Mouse (Mus musculus) lung, postnatal 0 days (tissue): ENCODE results near the gene Sdc4. TPM values are rescaled to one million over a fixed set of nuclear protein-coding genes. Genes with fewer than 3 reads are reported as not detected.

Experiments
- ATAC-seq: fragments of 200-750 bp; cut with Nextera tagmentation; 2 replicates; pipeline ENCODE4 v1.8.0; 2017; ENCODE audit warnings: moderate library complexity
- DNase-seq: peaks from one replicate; pipeline ENCODE4 v3.0.0-alpha.2; 2016; ENCODE audit warnings: low spot score
- H3K27ac ChIP-seq: fragments of 300-500 bp; sonication (generic); 2 replicates; pipeline ENCODE4 v1.5.1; 2014; ENCODE audit warnings: antibody characterized with exemption, mild to moderate bottlenecking, low read length, mixed read lengths
- H3K27me3 ChIP-seq: fragments of 300-500 bp; sonication (generic); replicated peaks from 2 replicates; pipeline ENCODE4 v1.6.1; 2014; ENCODE audit warnings: low read length, mixed read lengths; ENCODE audit not compliant: insufficient read depth
- H3K36me3 ChIP-seq: fragments of 300-500 bp; sonication (generic); 2 replicates; pipeline ENCODE4 v1.6.1; 2014; ENCODE audit warnings: low read length, mixed read lengths; ENCODE audit not compliant: insufficient read depth
- H3K4me1 ChIP-seq: fragments of 300-500 bp; sonication (generic); 2 replicates; pipeline ENCODE4 v1.6.1; 2014; ENCODE audit warnings: antibody characterized with exemption, low read depth, low read length, mixed read lengths; ENCODE audit not compliant: insufficient read depth
- H3K4me2 ChIP-seq: fragments of 300-500 bp; sonication (generic); replicated peaks from 2 replicates; pipeline ENCODE4 v1.6.1; 2014; ENCODE audit warnings: low read depth, mild to moderate bottlenecking, low read length, moderate library complexity, mixed read lengths
- H3K4me3 ChIP-seq: fragments of 300-500 bp; sonication (generic); 2 replicates; pipeline ENCODE4 v1.5.1; 2014; ENCODE audit warnings: low read depth, low read length
- H3K9ac ChIP-seq: fragments of 300-500 bp; sonication (generic); replicated peaks from 2 replicates; pipeline ENCODE4 v1.6.1; 2014; ENCODE audit warnings: low read depth, mild to moderate bottlenecking
- H3K9me3 ChIP-seq: fragments of 300-500 bp; sonication (generic); 2 replicates; pipeline ENCODE4 v1.6.1; 2016; ENCODE audit warnings: low read length, mixed read lengths
- CTCF ChIP-seq: IDR thresholded peaks from 2 replicates; pipeline ENCODE4 v1.5.1; 2016; ENCODE audit warnings: antibody characterized with exemption, mild to moderate bottlenecking
- EP300 ChIP-seq: IDR thresholded peaks from 2 replicates; pipeline ENCODE4 v1.6.1; 2016; ENCODE audit warnings: antibody characterized with exemption, mild to moderate bottlenecking, control low read depth
- WGBS: fragments of 180-500 bp; shearing (Covaris S2); extraction: QIAGEN DNeasy Blood & Tissue Kit; methylation state at CpG from one replicate; pipeline ENCODE4 v1.1.7; 2014; 5-methylcytosine and 5-hydroxymethylcytosine counted together
- polyA plus RNA-seq: library from polyadenylated mRNA; unstranded; fragments of >200 nt; fragmentation: Nextera tagmentation; extraction: Ambion mirVana; gene quantifications from 2 replicates; pipeline ENCODE4 v1.2.1, GENCODE M21; 2015

Gene Sdc4
- polyA plus RNA-seq, 1 experiment from 2014 or later = 217 TPM

DNA sequence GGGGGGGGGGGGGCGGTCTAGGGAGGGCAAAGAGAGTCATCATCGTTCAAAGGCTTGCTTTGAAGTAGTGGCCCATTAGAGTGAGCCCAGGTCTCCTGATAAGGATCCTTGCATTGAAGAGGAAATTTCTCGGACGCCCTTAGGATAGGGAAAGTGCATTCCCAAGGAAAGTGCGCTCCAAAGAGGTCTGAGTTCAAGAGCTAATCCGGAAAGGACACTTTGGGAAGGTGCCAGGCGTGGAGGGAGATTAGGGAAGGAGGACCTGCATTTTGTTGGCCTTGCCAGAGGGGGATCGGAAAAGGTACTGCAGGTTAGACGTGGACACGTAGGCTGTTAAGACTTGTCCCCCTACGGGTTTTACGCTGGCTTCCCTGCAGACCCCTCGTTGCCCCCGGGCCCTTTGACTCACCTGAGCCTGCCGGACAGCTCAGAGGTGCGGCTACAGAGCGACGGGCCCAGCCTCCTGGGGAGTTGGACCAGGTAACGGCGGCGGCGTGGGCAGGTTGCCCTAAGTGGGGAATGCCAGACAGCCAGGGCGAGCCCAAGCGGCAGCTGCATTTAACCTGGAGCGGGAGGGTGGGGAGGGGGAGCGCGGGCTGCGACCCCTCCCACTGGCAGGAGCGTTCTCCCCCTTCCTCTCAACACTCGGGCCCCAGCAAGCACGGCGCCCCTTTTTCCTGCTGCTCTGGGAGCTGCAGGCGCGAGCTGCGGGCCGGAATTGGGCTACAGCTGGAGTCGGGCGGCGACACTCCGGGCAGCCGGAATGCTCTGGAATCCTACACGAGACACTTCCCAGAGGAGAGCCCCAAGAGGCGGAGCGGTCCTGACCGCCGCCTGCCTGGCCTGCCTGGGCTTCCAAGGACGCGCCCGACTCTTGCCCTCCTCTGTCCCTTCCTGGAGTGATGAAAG is 39.4 kb downstream of the Sdc4 start:
- H3K27me3 ChIP-seq = peaks cover 14% of the 10 kb centered on the region
- ATAC-seq (peak; percentile 90), DNase-seq (peak; percentile 91)
- no peaks in the 10 kb centered on the region for H3K36me3 ChIP-seq
- peak overlapping the region; percentile 70 for H3K4me2 ChIP-seq
- 1% methylated on average over 47 of the region's 49 CpGs for WGBS
- H3K9ac ChIP-seq = peak overlapping the region; percentile 43; the same call in 1 of the 2 replicates
- H3K4me1 ChIP-seq = peaks cover 7% of the 10 kb centered on the region; the same call in 1 of the 2 replicates
- no peak for TF ChIP-seq CTCF
- peak; percentile 90 for TF ChIP-seq EP300
- H3K27ac ChIP-seq = peak overlapping the region; percentile 93
- H3K9me3 ChIP-seq = no peaks in the 10 kb centered on the region
- peak overlapping the region; percentile 39 for H3K4me3 ChIP-seq

DNA sequence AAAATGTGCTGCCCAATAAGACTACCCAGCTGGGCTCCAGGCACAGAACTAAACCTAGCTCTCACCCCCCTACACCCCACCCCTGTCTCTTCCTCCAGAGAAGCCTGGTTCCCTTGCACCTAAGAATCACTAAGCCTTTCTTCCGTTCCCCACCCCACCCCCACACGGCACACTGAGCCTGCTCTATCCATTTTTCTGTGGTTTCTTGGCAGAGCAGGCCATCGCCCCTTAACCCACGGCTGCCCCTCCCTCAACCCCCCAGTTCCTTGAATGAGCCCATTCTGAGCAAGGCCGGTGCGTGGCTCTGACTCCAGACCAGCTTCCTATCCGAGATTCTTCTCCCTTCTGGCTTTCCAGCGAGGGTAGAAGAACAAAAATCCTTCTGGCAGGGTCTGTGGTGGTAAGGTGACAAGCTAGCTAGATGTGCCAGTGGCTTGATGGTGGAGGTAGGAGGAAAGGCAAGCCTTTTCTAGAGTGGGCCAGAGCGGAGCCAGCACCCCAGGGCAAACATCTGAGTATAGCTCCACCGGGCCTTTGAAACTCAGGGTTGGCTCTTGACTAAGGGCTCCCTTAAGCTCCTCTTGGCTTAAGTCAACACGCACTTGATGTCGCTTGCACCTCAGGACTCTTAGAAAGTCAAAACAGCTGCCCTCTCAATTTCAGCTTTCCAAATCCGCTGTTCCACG is 40.1 kb downstream of the Sdc4 start:
- Histone ChIP-seq H3K4me1 (peaks cover 7% of the 10 kb centered on the region; the same call in 1 of the 2 replicates), H3K36me3 (no peaks in the 10 kb centered on the region), H3K9ac (no peak overlapping the region), H3K4me2 (peak overlapping the region; percentile 70), H3K27me3 (peaks cover 14% of the 10 kb centered on the region), H3K27ac (peak overlapping the region; percentile 85), H3K4me3 (peak overlapping the region; percentile 14), H3K9me3 (no peaks in the 10 kb centered on the region)
- 15% methylated on average over 14 of the region's 14 CpGs for whole genome bisulfite sequencing
- peak; percentile 80 for ATAC-seq
- no peak for TF ChIP-seq CTCF
- no peak for TF ChIP-seq EP300
- DNase-seq = no peak

- Histone ChIP-seq H3K27ac (peak within 1 kb of the TSS; percentile 85), H3K9me3 (no peaks in the 10 kb centered on the region), H3K4me1 (0 out of 2 replicates have a peak, but pooled peaks cover 7% of the 10 kb centered on the region), H3K4me3 (peak within 1 kb of the TSS; percentile 14), H3K27me3 (peaks cover 14% of the 10 kb centered on the region), H3K4me2 (peak within 1 kb of the TSS; percentile 70), H3K9ac (no peak within 1 kb of the TSS), H3K36me3 (no peaks in the 10 kb centered on the region)
- 5% methylated on average over 17 of the region's 17 CpGs for WGBS
- DNase-seq (peak; percentile 87), ATAC-seq (peak; percentile 40)
- TF ChIP-seq EP300 = no peak
- TF ChIP-seq CTCF = peak; percentile 95
These were observed 40.8 kb downstream of the Sdc4 start, which contains the start of gene Rbpjl for GRCm38 (mm10) chr2:164402906-164403305. Gene Rbpjl (plus strand): TSS chr2:164403141.

GRCm38 (mm10) chr2:164396911-164397310 is 46.8 kb downstream of the Sdc4 start:
- 75% methylated on average over 12 of the region's 12 CpGs for WGBS
- no peak for DNase-seq

DNA sequence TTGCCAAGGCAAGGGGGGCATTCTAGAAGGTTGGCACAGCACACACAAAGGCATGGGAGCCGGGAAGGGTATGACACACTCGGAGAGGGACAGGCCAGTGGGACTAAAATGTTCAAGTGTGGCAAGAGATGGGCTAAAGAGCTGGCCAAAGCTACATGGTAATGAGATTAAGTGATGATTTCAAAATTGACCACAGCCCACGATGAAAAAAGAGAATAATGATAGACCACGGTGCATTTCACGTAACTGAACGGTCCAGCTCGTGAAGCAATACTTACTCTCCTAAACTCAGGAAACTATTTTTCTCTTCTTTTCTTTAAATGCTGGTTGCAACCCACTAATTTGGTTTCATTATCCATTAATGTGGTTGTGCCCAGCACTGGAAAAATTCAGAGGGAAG is 47.6 kb downstream of the Sdc4 start:
- Histone ChIP-seq H3K36me3 (no peaks in the 10 kb centered on the region), H3K4me2 (no peak overlapping the region), H3K9ac (no peak overlapping the region), H3K27ac (no peak overlapping the region), H3K9me3 (no peaks in the 10 kb centered on the region), H3K4me1 (no peaks in the 10 kb centered on the region), H3K27me3 (peaks cover 9% of the 10 kb centered on the region; the same call in 1 of the 2 replicates), H3K4me3 (no peak overlapping the region)
- no peak for ATAC-seq
- DNase-seq = no peak
- TF ChIP-seq CTCF (no peak), EP300 (no peak)
- WGBS = 88% methylated on average over 7 of the region's 7 CpGs

More at GRCm38 (mm10) chr2:164396911-164397310, 46.8 kb downstream of the Sdc4 start:
- H3K4me2 ChIP-seq = no peak overlapping the region
- H3K4me1 ChIP-seq = no peaks in the 10 kb centered on the region
- ATAC-seq = no peak
- H3K9me3 ChIP-seq = no peaks in the 10 kb centered on the region
- H3K9ac ChIP-seq = no peak overlapping the region
- no peak overlapping the region for H3K4me3 ChIP-seq
- peaks cover 14% of the 10 kb centered on the region for H3K27me3 ChIP-seq
- TF ChIP-seq EP300 (no peak), CTCF (no peak)
- H3K36me3 ChIP-seq = no peaks in the 10 kb centered on the region
- no peak overlapping the region for H3K27ac ChIP-seq

GRCm38 (mm10) chr2:164393126-164393525 is 50.6 kb downstream of the Sdc4 start:
- no peak for TF ChIP-seq EP300
- Histone ChIP-seq H3K9me3 (no peaks in the 10 kb centered on the region), H3K36me3 (no peaks in the 10 kb centered on the region), H3K27ac (no peak overlapping the region), H3K4me3 (no peak overlapping the region), H3K4me1 (peaks cover 8% of the 10 kb centered on the region; the same call in 1 of the 2 replicates), H3K4me2 (no peak overlapping the region), H3K27me3 (no peaks in the 10 kb centered on the region), H3K9ac (no peak overlapping the region)
- DNase-seq (no peak), ATAC-seq (no peak)
- 78% methylated on average over 29 of the region's 29 CpGs for WGBS
